Mouse (Mus musculus) midbrain, embryonic 13.5 days (tissue): ENCODE measurements around the gene Mtap. TPM values are rescaled to one million over a fixed set of nuclear protein-coding genes. Genes with fewer than 3 reads are reported as not detected.

Source experiments
- ATAC-seq: fragments of 200-750 bp; cut with Nextera tagmentation; 2 replicates; pipeline ENCODE4 v1.8.0; 2017; ENCODE audit warnings: mild to moderate bottlenecking, moderate TSS enrichment, moderate library complexity
- H3K27ac ChIP-seq: fragments of 300-500 bp; sonication (generic); 2 replicates; pipeline ENCODE4 v1.5.1; 2015; ENCODE audit warnings: inconsistent platforms, mild to moderate bottlenecking, moderate library complexity
- H3K27me3 ChIP-seq: fragments of 300-500 bp; sonication (generic); 2 replicates; pipeline ENCODE4 v1.6.1; 2015; ENCODE audit warnings: mild to moderate bottlenecking, inconsistent platforms
- H3K36me3 ChIP-seq: fragments of 300-500 bp; sonication (generic); 2 replicates; pipeline ENCODE4 v1.6.1; 2015; ENCODE audit warnings: mild to moderate bottlenecking, inconsistent platforms
- H3K4me1 ChIP-seq: fragments of 300-500 bp; sonication (generic); replicated peaks from 2 replicates; pipeline ENCODE4 v1.6.1; 2015; ENCODE audit warnings: inconsistent platforms
- H3K4me2 ChIP-seq: fragments of 300-500 bp; sonication (generic); replicated peaks from 2 replicates; pipeline ENCODE4 v1.6.1; 2015; ENCODE audit warnings: moderate library complexity, mild to moderate bottlenecking, inconsistent platforms
- H3K4me3 ChIP-seq: fragments of 300-500 bp; sonication (generic); replicated peaks from 2 replicates; pipeline ENCODE4 v1.5.1; 2015; ENCODE audit warnings: mild to moderate bottlenecking, inconsistent platforms
- H3K9ac ChIP-seq: fragments of 300-500 bp; sonication (generic); replicated peaks from 2 replicates; pipeline ENCODE4 v1.6.1; 2015; ENCODE audit warnings: mild to moderate bottlenecking, inconsistent platforms
- H3K9me3 ChIP-seq: fragments of 300-500 bp; sonication (generic); 2 replicates; pipeline ENCODE4 v1.6.1; 2016; ENCODE audit warnings: mild to moderate bottlenecking, inconsistent platforms
- WGBS: fragments of 180-500 bp; shearing (Covaris S2); methylation state at CpG from one replicate; pipeline ENCODE4 v1.1.7; 2015; 5-methylcytosine and 5-hydroxymethylcytosine counted together
- polyA plus RNA-seq: library from polyadenylated mRNA; unstranded; fragments of >200 nt; fragmentation: Nextera tagmentation; extraction: Ambion mirVana; gene quantifications from 2 replicates; pipeline ENCODE4 v1.2.1, GENCODE M21; 2015

Gene Mtap
- polyA plus RNA-seq, 1 experiment from 2014 or later: 27.4 TPM

- WGBS: 87% methylated on average over 5 of the region's 5 CpGs
- H3K4me3 ChIP-seq: no peak overlapping the region
These were observed 3.9 kb downstream of the Mtap start for GRCm38 (mm10) chr4:89140832-89141231.

GRCm38 (mm10) chr4:89145409-89145808 lies 8.5 kb downstream of the Mtap start:
- Histone ChIP-seq H3K27me3 (no peaks in the 10 kb centered on the region), H3K27ac (no peak overlapping the region), H3K9ac (no peak overlapping the region), H3K4me1 (no peaks in the 10 kb centered on the region), H3K4me3 (no peak overlapping the region), H3K9me3 (no peaks in the 10 kb centered on the region), H3K4me2 (no peak overlapping the region), H3K36me3 (peaks cover 17% of the 10 kb centered on the region)
- WGBS: 47% methylated on average over 6 of the region's 6 CpGs
- peak; percentile 73 for ATAC-seq

More at GRCm38 (mm10) chr4:89140832-89141231, 3.9 kb downstream of the Mtap start:
- ATAC-seq: no peak
- Histone ChIP-seq H3K9me3 (no peaks in the 10 kb centered on the region), H3K9ac (no peak overlapping the region), H3K27ac (no peak overlapping the region), H3K27me3 (no peaks in the 10 kb centered on the region), H3K4me1 (peaks cover 25% of the 10 kb centered on the region), H3K36me3 (no peaks in the 10 kb centered on the region), H3K4me2 (no peak overlapping the region)

- Histone ChIP-seq H3K36me3 (peaks cover 18% of the 10 kb centered on the region), H3K4me1 (no peaks in the 10 kb centered on the region), H3K4me3 (no peak overlapping the region), H3K9me3 (no peaks in the 10 kb centered on the region), H3K27ac (no peak overlapping the region), H3K9ac (no peak overlapping the region), H3K27me3 (no peaks in the 10 kb centered on the region), H3K4me2 (no peak overlapping the region)
- ATAC-seq: no peak
- WGBS: 44% methylated on average over 3 of the region's 3 CpGs
These were observed 9.4 kb downstream of the Mtap start for GRCm38 (mm10) chr4:89146291-89146690.

- Histone ChIP-seq H3K9me3 (no peaks in the 10 kb centered on the region), H3K27ac (no peak overlapping the region), H3K36me3 (peaks cover 21% of the 10 kb centered on the region), H3K4me1 (no peaks in the 10 kb centered on the region), H3K4me3 (no peak overlapping the region), H3K9ac (no peak overlapping the region), H3K27me3 (no peaks in the 10 kb centered on the region), H3K4me2 (no peak overlapping the region)
- ATAC-seq: no peak
These were observed 12.3 kb downstream of the Mtap start for GRCm38 (mm10) chr4:89149261-89149660.

GRCm38 (mm10) chr4:89161389-89161788 lies 24.5 kb downstream of the Mtap start:
- ATAC-seq: no peak

GRCm38 (mm10) chr4:89162496-89162895 lies 25.6 kb downstream of the Mtap start:
- no peak overlapping the region for H3K27ac ChIP-seq
- no peaks in the 10 kb centered on the region for H3K9me3 ChIP-seq
- no peak for ATAC-seq
- 95% methylated on average over 5 of the region's 5 CpGs for WGBS
- H3K4me1 ChIP-seq: no peaks in the 10 kb centered on the region
- no peak overlapping the region for H3K9ac ChIP-seq
- peaks cover 55% of the 10 kb centered on the region for H3K36me3 ChIP-seq
- H3K4me2 ChIP-seq: no peak overlapping the region
- no peak overlapping the region for H3K4me3 ChIP-seq
- no peaks in the 10 kb centered on the region for H3K27me3 ChIP-seq

More at GRCm38 (mm10) chr4:89161389-89161788, 24.5 kb downstream of the Mtap start:
- H3K27ac ChIP-seq: no peak overlapping the region
- H3K36me3 ChIP-seq: peaks cover 55% of the 10 kb centered on the region
- H3K4me1 ChIP-seq: no peaks in the 10 kb centered on the region
- H3K4me2 ChIP-seq: no peak overlapping the region
- 94% methylated on average over 3 of the region's 3 CpGs for WGBS
- no peaks in the 10 kb centered on the region for H3K9me3 ChIP-seq
- no peak overlapping the region for H3K9ac ChIP-seq
- no peak overlapping the region for H3K4me3 ChIP-seq
- H3K27me3 ChIP-seq: no peaks in the 10 kb centered on the region

GRCm38 (mm10) chr4:89163613-89164012 lies 26.7 kb downstream of the Mtap start:
- WGBS: 98% methylated on average over 8 of the region's 8 CpGs

GRCm38 (mm10) chr4:89164681-89165080 lies 27.8 kb downstream of the Mtap start:
- Histone ChIP-seq H3K27ac (no peak overlapping the region), H3K4me1 (no peaks in the 10 kb centered on the region), H3K9me3 (no peaks in the 10 kb centered on the region), H3K27me3 (no peaks in the 10 kb centered on the region), H3K36me3 (peaks cover 47% of the 10 kb centered on the region), H3K4me3 (no peak overlapping the region), H3K9ac (no peak overlapping the region), H3K4me2 (no peak overlapping the region)
- 92% methylated on average over 2 of the region's 2 CpGs for WGBS
- no peak for ATAC-seq

More at GRCm38 (mm10) chr4:89163613-89164012, 26.7 kb downstream of the Mtap start:
- Histone ChIP-seq H3K36me3 (peaks cover 46% of the 10 kb centered on the region), H3K4me1 (no peaks in the 10 kb centered on the region), H3K4me2 (no peak overlapping the region), H3K9me3 (no peaks in the 10 kb centered on the region), H3K27me3 (no peaks in the 10 kb centered on the region), H3K27ac (no peak overlapping the region), H3K4me3 (no peak overlapping the region), H3K9ac (no peak overlapping the region)
- ATAC-seq: no peak

- 97% methylated on average over 9 of the region's 9 CpGs for WGBS
- no peaks in the 10 kb centered on the region for H3K9me3 ChIP-seq
- H3K36me3 ChIP-seq: peaks cover 55% of the 10 kb centered on the region
- no peak overlapping the region for H3K27ac ChIP-seq
- no peak overlapping the region for H3K4me2 ChIP-seq
- ATAC-seq: no peak
- H3K4me3 ChIP-seq: no peak overlapping the region
- H3K4me1 ChIP-seq: no peaks in the 10 kb centered on the region
- H3K27me3 ChIP-seq: no peaks in the 10 kb centered on the region
- no peak overlapping the region for H3K9ac ChIP-seq
These were observed 32.0 kb downstream of the Mtap start for GRCm38 (mm10) chr4:89168877-89169276.

GRCm38 (mm10) chr4:89169739-89170138 lies 32.8 kb downstream of the Mtap start:
- WGBS: 93% methylated on average over 4 of the region's 4 CpGs
- no peak overlapping the region for H3K4me3 ChIP-seq
- ATAC-seq: no peak

GRCm38 (mm10) chr4:89170931-89171330 lies 34.0 kb downstream of the Mtap start:
- WGBS: 95% methylated on average over 6 of the region's 6 CpGs
- Histone ChIP-seq H3K27me3 (no peaks in the 10 kb centered on the region), H3K27ac (no peak overlapping the region), H3K4me2 (no peak overlapping the region), H3K9ac (no peak overlapping the region), H3K9me3 (no peaks in the 10 kb centered on the region), H3K36me3 (peaks cover 62% of the 10 kb centered on the region), H3K4me3 (no peak overlapping the region), H3K4me1 (no peaks in the 10 kb centered on the region)
- no peak for ATAC-seq

More at GRCm38 (mm10) chr4:89169739-89170138, 32.8 kb downstream of the Mtap start:
- Histone ChIP-seq H3K9ac (no peak overlapping the region), H3K27ac (no peak overlapping the region), H3K4me1 (no peaks in the 10 kb centered on the region), H3K4me2 (no peak overlapping the region), H3K36me3 (peaks cover 54% of the 10 kb centered on the region), H3K27me3 (no peaks in the 10 kb centered on the region), H3K9me3 (no peaks in the 10 kb centered on the region)

- Histone ChIP-seq H3K27ac (no peak overlapping the region), H3K9me3 (no peaks in the 10 kb centered on the region), H3K9ac (no peak overlapping the region), H3K4me2 (no peak overlapping the region), H3K4me3 (no peak overlapping the region), H3K27me3 (no peaks in the 10 kb centered on the region), H3K36me3 (peaks cover 73% of the 10 kb centered on the region), H3K4me1 (no peaks in the 10 kb centered on the region)
- WGBS: 96% methylated on average over 14 of the region's 14 CpGs
- no peak for ATAC-seq
These were observed 36.1 kb downstream of the Mtap start for GRCm38 (mm10) chr4:89172873-89173605.
